Mouse (Mus musculus) midbrain, embryonic 16.5 days (tissue): ENCODE results near the gene Wdr11. TPM values are rescaled to one million over a fixed set of nuclear protein-coding genes. Genes with fewer than 3 reads are reported as not detected.

Experiments
- ATAC-seq: fragments of 200-750 bp; cut with Nextera tagmentation; 2 replicates; pipeline ENCODE4 v1.8.0; 2017; ENCODE audit warnings: moderate TSS enrichment
- H3K27ac ChIP-seq: fragments of 300-500 bp; sonication (generic); 2 replicates; pipeline ENCODE4 v1.5.1; 2014; ENCODE audit warnings: mild to moderate bottlenecking, low read length, mixed read lengths
- H3K27me3 ChIP-seq: fragments of 300-500 bp; sonication (generic); 2 replicates; pipeline ENCODE4 v1.6.1; 2014; ENCODE audit warnings: low read depth, low read length, mixed read lengths; ENCODE audit not compliant: control insufficient read depth, insufficient read depth
- H3K36me3 ChIP-seq: fragments of 300-500 bp; sonication (generic); 2 replicates; pipeline ENCODE4 v1.6.1; 2014; ENCODE audit warnings: mild to moderate bottlenecking, low read length, moderate library complexity, mixed read lengths; ENCODE audit not compliant: control insufficient read depth, insufficient read depth
- H3K4me1 ChIP-seq: fragments of 300-500 bp; sonication (generic); 2 replicates; pipeline ENCODE4 v1.6.1; 2014; ENCODE audit warnings: mild to moderate bottlenecking, low read length, mixed read lengths; ENCODE audit not compliant: control insufficient read depth, insufficient read depth
- H3K4me2 ChIP-seq: fragments of 300-500 bp; sonication (generic); 2 replicates; pipeline ENCODE4 v1.6.1; 2014; ENCODE audit warnings: mild to moderate bottlenecking, low read length, mixed read lengths
- H3K4me3 ChIP-seq: fragments of 300-500 bp; sonication (generic); 2 replicates; pipeline ENCODE4 v1.5.1; 2014; ENCODE audit warnings: low read depth, mild to moderate bottlenecking, low read length, moderate library complexity, mixed read lengths
- H3K9ac ChIP-seq: fragments of 300-500 bp; sonication (generic); 2 replicates; pipeline ENCODE4 v1.6.1; 2014; ENCODE audit warnings: low read depth, low read length, mixed read lengths
- H3K9me3 ChIP-seq: fragments of 300-500 bp; sonication (generic); replicated peaks from 2 replicates; pipeline ENCODE4 v1.6.1; 2014; ENCODE audit warnings: mild to moderate bottlenecking, low read length, mixed read lengths; ENCODE audit not compliant: control insufficient read depth, poor library complexity, severe bottlenecking
- WGBS: fragments of 180-500 bp; shearing (Covaris S2); extraction: QIAGEN DNeasy Blood & Tissue Kit; methylation state at CpG from one replicate; pipeline ENCODE4 v1.1.7; 2014; 5-methylcytosine and 5-hydroxymethylcytosine counted together
- polyA plus RNA-seq: library from polyadenylated mRNA; unstranded; fragments of >200 nt; fragmentation: Nextera tagmentation; extraction: Ambion mirVana; gene quantifications from 2 replicates; pipeline ENCODE4 v1.2.1, GENCODE M21; 2015

The Wdr11 gene
- polyA plus RNA-seq, 1 experiment from 2014 or later = 38.7 TPM

DNA sequence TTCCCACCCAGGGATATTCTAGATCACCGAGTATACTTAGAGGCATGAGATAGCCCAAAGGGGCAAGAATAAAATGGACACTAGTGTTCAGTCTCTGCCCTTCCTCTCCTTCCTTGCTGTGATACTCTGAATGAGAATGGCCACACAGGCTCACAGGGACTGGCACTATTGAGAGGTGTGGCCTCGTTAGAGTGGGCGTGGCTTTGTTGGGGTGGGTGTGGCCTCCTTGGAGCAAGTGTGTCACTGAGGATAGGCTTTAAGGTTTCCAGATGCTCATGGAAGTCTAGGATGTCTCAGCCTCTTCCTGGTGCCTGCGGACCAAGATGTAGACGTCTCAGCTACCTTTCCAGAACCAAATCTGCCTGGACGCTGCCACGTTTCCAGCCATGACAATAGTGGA lies 56.1 kb downstream of the Wdr11 start:
- H3K4me2 ChIP-seq = no peak overlapping the region
- H3K36me3 ChIP-seq = no peaks in the 10 kb centered on the region
- H3K27ac ChIP-seq = no peak overlapping the region
- 80% methylated on average over 7 of the region's 7 CpGs for WGBS
- no peak overlapping the region for H3K9ac ChIP-seq
- no peak for ATAC-seq
- H3K4me1 ChIP-seq = peaks cover 2% of the 10 kb centered on the region; the same call in 1 of the 2 replicates
- H3K4me3 ChIP-seq = no peak overlapping the region
- no peaks in the 10 kb centered on the region for H3K9me3 ChIP-seq
- H3K27me3 ChIP-seq = peaks cover 8% of the 10 kb centered on the region

- Histone ChIP-seq H3K27ac (no peak overlapping the region), H3K27me3 (peaks cover 8% of the 10 kb centered on the region), H3K4me1 (peaks cover 7% of the 10 kb centered on the region; the same call in 1 of the 2 replicates), H3K4me3 (no peak overlapping the region), H3K9ac (0 out of 2 replicates have a peak overlapping the region, but pooled peaks have one; percentile 30), H3K4me2 (no peak overlapping the region), H3K9me3 (no peaks in the 10 kb centered on the region), H3K36me3 (no peaks in the 10 kb centered on the region)
- no peak for ATAC-seq
- 2% methylated on average over 6 of the region's 6 CpGs for WGBS
Observed at GRCm38 (mm10) chr7:129648938-129649337, 57.3 kb downstream of the Wdr11 start.

DNA sequence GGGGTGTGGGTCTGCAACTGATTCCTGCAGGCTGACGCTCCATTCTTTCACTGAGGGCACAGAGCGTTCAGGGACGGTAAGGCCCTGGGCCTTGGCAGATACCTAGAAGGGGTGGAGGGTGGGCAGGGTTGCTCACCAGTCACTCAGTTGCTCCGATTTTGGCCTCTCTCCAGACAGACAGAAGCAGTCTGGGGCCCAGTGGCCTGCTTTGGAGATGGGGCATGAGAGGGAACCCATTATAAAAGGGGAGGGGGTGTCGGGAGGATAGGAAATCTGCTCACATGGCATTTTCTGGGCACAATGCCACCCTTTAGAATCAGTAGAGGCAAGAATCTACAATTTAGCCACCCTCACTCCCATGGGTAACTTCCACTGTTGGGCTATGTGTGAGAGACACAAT lies 59.1 kb downstream of the Wdr11 start:
- Histone ChIP-seq H3K9ac (no peak overlapping the region), H3K27me3 (peaks cover 8% of the 10 kb centered on the region), H3K4me3 (no peak overlapping the region), H3K4me1 (peaks cover 14% of the 10 kb centered on the region), H3K9me3 (no peaks in the 10 kb centered on the region), H3K36me3 (no peaks in the 10 kb centered on the region), H3K4me2 (no peak overlapping the region), H3K27ac (no peak overlapping the region)
- WGBS = 76% methylated on average over 5 of the region's 5 CpGs
- no peak for ATAC-seq

DNA sequence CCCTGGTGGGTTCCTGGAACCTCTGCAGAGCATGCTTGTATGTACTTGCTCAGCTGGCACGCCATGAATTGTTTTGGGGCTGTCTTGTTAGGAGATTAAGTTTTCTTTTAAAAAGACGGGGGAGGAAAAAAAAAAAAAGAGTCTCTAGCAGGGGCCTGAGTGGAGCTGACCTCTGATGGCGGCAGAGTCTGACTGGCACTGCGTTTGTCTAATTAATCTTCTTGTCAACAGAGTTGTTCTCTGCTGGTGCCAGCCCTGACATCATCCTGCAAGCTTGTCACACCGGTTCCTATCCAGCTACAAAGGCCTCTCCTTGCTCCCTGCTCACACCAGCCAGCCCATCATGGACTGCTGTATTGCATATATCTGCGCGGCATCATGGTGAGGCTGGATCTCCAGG lies 60.1 kb downstream of the Wdr11 start:
- H3K9ac ChIP-seq = no peak overlapping the region
- peaks cover 14% of the 10 kb centered on the region for H3K4me1 ChIP-seq
- H3K27me3 ChIP-seq = peaks cover 8% of the 10 kb centered on the region
- no peaks in the 10 kb centered on the region for H3K36me3 ChIP-seq
- no peak overlapping the region for H3K4me3 ChIP-seq
- H3K9me3 ChIP-seq = no peaks in the 10 kb centered on the region
- WGBS = 25% methylated on average over 7 of the region's 7 CpGs
- H3K4me2 ChIP-seq = no peak overlapping the region
- no peak for ATAC-seq
- H3K27ac ChIP-seq = no peak overlapping the region

DNA sequence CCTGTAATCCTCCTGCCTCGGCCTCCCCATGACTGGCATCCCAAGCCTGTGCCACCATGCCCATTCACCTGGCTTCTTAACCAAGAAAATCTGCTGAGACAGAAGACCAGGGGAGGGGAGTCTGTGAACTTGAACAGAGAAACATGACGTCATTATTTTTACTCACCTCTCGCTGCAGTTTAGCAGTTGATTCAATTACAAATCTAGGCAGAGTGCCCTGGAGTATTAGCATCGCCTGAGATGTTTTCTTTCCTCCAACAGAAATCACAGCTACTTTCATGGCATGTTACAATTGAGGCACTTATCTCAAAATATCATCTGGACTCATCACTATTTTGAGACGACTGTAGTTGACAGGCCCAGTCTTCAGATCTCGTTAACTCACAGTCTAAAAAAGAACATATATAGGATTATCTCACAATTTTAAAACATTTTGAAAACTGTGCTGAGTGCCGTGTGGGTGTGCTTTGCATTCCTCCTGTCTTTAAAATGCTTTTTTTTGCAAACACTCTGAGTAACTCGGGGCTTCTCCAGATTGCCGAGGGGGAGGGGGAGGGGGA lies 61.3 kb downstream of the Wdr11 start:
- Histone ChIP-seq H3K4me2 (no peak overlapping the region), H3K4me3 (no peak overlapping the region), H3K9ac (0 out of 2 replicates have a peak overlapping the region, but pooled peaks have one; percentile 6), H3K27ac (no peak overlapping the region), H3K27me3 (peaks cover 9% of the 10 kb centered on the region), H3K36me3 (no peaks in the 10 kb centered on the region), H3K4me1 (peaks cover 14% of the 10 kb centered on the region), H3K9me3 (no peaks in the 10 kb centered on the region)
- WGBS = 38% methylated on average over 9 of the region's 9 CpGs
- no peak for ATAC-seq

DNA sequence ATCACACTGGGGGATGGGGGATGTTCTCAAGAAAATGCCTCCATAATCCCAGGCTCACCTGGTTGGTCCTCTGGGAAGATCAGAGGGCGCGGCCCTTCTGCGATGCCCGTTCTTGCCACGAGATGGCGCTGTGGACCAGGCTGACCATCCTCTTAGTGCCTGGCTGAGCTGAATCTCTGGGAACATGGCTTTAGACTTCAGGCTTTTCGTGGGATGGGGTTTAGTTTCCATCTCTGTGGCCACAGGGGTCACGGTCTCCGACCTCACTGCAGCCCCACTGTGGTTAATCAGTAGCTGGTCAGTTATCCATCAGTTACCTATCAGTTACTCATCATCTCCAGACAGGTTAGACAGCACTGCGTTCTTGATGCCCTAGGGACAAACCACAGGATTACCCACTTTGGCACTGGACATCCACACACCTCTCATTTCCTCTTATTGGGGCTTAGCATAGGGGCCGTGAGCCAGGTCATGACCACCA lies 62.2 kb downstream of the Wdr11 start:
- Histone ChIP-seq H3K4me3 (no peak overlapping the region), H3K36me3 (no peaks in the 10 kb centered on the region), H3K27me3 (peaks cover 7% of the 10 kb centered on the region), H3K4me1 (peaks cover 14% of the 10 kb centered on the region), H3K9ac (0 out of 2 replicates have a peak overlapping the region, but pooled peaks have one; percentile 14), H3K27ac (no peak overlapping the region), H3K4me2 (peak overlapping the region; percentile 32), H3K9me3 (no peaks in the 10 kb centered on the region)
- 10% methylated on average over 11 of the region's 11 CpGs for WGBS
- peak; percentile 66 for ATAC-seq

- no peak for ATAC-seq
- Histone ChIP-seq H3K4me3 (no peak overlapping the region), H3K4me2 (no peak overlapping the region), H3K27me3 (peaks cover 7% of the 10 kb centered on the region), H3K9ac (0 out of 2 replicates have a peak overlapping the region, but pooled peaks have one; percentile 20), H3K9me3 (no peaks in the 10 kb centered on the region), H3K36me3 (no peaks in the 10 kb centered on the region), H3K27ac (no peak overlapping the region), H3K4me1 (peaks cover 14% of the 10 kb centered on the region)
- WGBS = 21% methylated on average over 12 of the region's 12 CpGs
Observed at GRCm38 (mm10) chr7:129654923-129655322, 63.3 kb downstream of the Wdr11 start.

- peaks cover 7% of the 10 kb centered on the region for H3K27me3 ChIP-seq
- no peak overlapping the region for H3K4me3 ChIP-seq
- H3K4me1 ChIP-seq = peaks cover 14% of the 10 kb centered on the region
- no peak overlapping the region for H3K9ac ChIP-seq
- no peak overlapping the region for H3K4me2 ChIP-seq
- H3K9me3 ChIP-seq = no peaks in the 10 kb centered on the region
- WGBS = 21% methylated on average over 14 of the region's 14 CpGs
- no peaks in the 10 kb centered on the region for H3K36me3 ChIP-seq
- ATAC-seq = no peak
- no peak overlapping the region for H3K27ac ChIP-seq
Observed at GRCm38 (mm10) chr7:129655604-129656226, 64.1 kb downstream of the Wdr11 start.

- no peak overlapping the region for H3K9ac ChIP-seq
- H3K27ac ChIP-seq = no peak overlapping the region
- 80% methylated on average over 8 of the region's 8 CpGs for WGBS
- no peaks in the 10 kb centered on the region for H3K36me3 ChIP-seq
- no peaks in the 10 kb centered on the region for H3K9me3 ChIP-seq
- no peak for ATAC-seq
- H3K27me3 ChIP-seq = peaks cover 3% of the 10 kb centered on the region
- no peak overlapping the region for H3K4me2 ChIP-seq
- H3K4me1 ChIP-seq = peaks cover 14% of the 10 kb centered on the region
- H3K4me3 ChIP-seq = no peak overlapping the region
Observed at GRCm38 (mm10) chr7:129657867-129658266, 66.2 kb downstream of the Wdr11 start.
